Mouse (Mus musculus) heart, embryonic 12.5 days (tissue): ENCODE data around the gene Map2k5. TPM values are rescaled to one million over a fixed set of nuclear protein-coding genes. Genes with fewer than 3 reads are reported as not detected.
A peak's percentile ranks its signal among the peaks of the same experiment; 100 is the strongest.

Experiments
- ATAC-seq: fragments of 200-750 bp; cut with Nextera tagmentation; 2 replicates; pipeline ENCODE4 v1.8.0; 2017; ENCODE audit warnings: moderate TSS enrichment, moderate library complexity; ENCODE audit not compliant: insufficient number of reproducible peaks, low FRiP score
- H3K27ac ChIP-seq: fragments of 300-500 bp; sonication (generic); 2 replicates; pipeline ENCODE4 v1.5.1; 2016; ENCODE audit warnings: mild to moderate bottlenecking, moderate library complexity; ENCODE audit not compliant: poor library complexity, severe bottlenecking
- H3K27me3 ChIP-seq: fragments of 300-500 bp; sonication (generic); replicated peaks from 2 replicates; pipeline ENCODE4 v1.6.1; 2016; ENCODE audit warnings: mild to moderate bottlenecking, moderate library complexity
- H3K36me3 ChIP-seq: fragments of 300-500 bp; sonication (generic); 2 replicates; pipeline ENCODE4 v1.6.1; 2016; ENCODE audit warnings: mild to moderate bottlenecking, moderate library complexity
- H3K4me1 ChIP-seq: fragments of 300-500 bp; sonication (generic); replicated peaks from 2 replicates; pipeline ENCODE4 v1.6.1; 2016; ENCODE audit warnings: mild to moderate bottlenecking
- H3K4me2 ChIP-seq: fragments of 300-500 bp; sonication (generic); 2 replicates; pipeline ENCODE4 v1.6.1; 2016; ENCODE audit warnings: mild to moderate bottlenecking, moderate library complexity
- H3K4me3 ChIP-seq: fragments of 300-500 bp; sonication (generic); 2 replicates; pipeline ENCODE4 v1.5.1; 2016; ENCODE audit warnings: mild to moderate bottlenecking
- H3K9ac ChIP-seq: fragments of 300-500 bp; sonication (generic); 2 replicates; pipeline ENCODE4 v1.6.1; 2016; ENCODE audit warnings: mild to moderate bottlenecking, moderate library complexity
- H3K9me3 ChIP-seq: fragments of 300-500 bp; sonication (generic); replicated peaks from 2 replicates; pipeline ENCODE4 v1.6.1; 2016; ENCODE audit warnings: mild to moderate bottlenecking, moderate library complexity
- WGBS: fragments of 180-500 bp; shearing (Covaris S2); methylation state at CpG from one replicate; pipeline ENCODE4 v1.1.7; 2016; 5-methylcytosine and 5-hydroxymethylcytosine counted together
- polyA plus RNA-seq: library from polyadenylated mRNA; unstranded; fragments of >200 nt; fragmentation: Nextera tagmentation; extraction: Ambion mirVana; gene quantifications from 2 replicates; pipeline ENCODE4 v1.2.1, GENCODE M21; 2016

The Map2k5 gene
- polyA plus RNA-seq: 28.7 and 30.9 TPM in 2 replicates

- peak within 1 kb of the TSS; percentile 87 for H3K9ac ChIP-seq
- peak; percentile 93 for ATAC-seq
- H3K4me2 ChIP-seq: peak within 1 kb of the TSS; percentile 93
- peaks cover 45% of the 10 kb centered on the region for H3K4me1 ChIP-seq
- H3K27ac ChIP-seq: peak within 1 kb of the TSS; percentile 88
- WGBS: under 1% methylated on average over 58 of the region's 58 CpGs
- H3K36me3 ChIP-seq: peaks cover 8% of the 10 kb centered on the region; the same call in 1 of the 2 replicates
- no peaks in the 10 kb centered on the region for H3K27me3 ChIP-seq
- H3K9me3 ChIP-seq: no peaks in the 10 kb centered on the region
- H3K4me3 ChIP-seq: peak within 1 kb of the TSS; percentile 84
These were observed at the start of gene Map2k5 for GRCm38 (mm10) chr9:63377270-63378142. TSS of gene Map2k5 (minus strand) at chr9:63377902.

GRCm38 (mm10) chr9:63421096-63421736 is 43.5 kb upstream of the Map2k5 start:
- Histone ChIP-seq H3K4me2 (no peak overlapping the region), H3K27ac (no peak overlapping the region), H3K4me3 (no peak overlapping the region), H3K36me3 (no peaks in the 10 kb centered on the region), H3K9me3 (no peaks in the 10 kb centered on the region), H3K27me3 (no peaks in the 10 kb centered on the region), H3K4me1 (no peaks in the 10 kb centered on the region), H3K9ac (no peak overlapping the region)
- no peak for ATAC-seq
- 64% methylated on average over 9 of the region's 9 CpGs for WGBS

GRCm38 (mm10) chr9:63420396-63420795 is 42.7 kb upstream of the Map2k5 start:
- no peaks in the 10 kb centered on the region for H3K9me3 ChIP-seq
- no peaks in the 10 kb centered on the region for H3K27me3 ChIP-seq
- no peak overlapping the region for H3K27ac ChIP-seq
- H3K4me1 ChIP-seq: no peaks in the 10 kb centered on the region
- no peak for ATAC-seq
- no peaks in the 10 kb centered on the region for H3K36me3 ChIP-seq
- 60% methylated on average over 6 of the region's 6 CpGs for WGBS
- no peak overlapping the region for H3K9ac ChIP-seq
- H3K4me3 ChIP-seq: no peak overlapping the region
- H3K4me2 ChIP-seq: no peak overlapping the region

GRCm38 (mm10) chr9:63400176-63400575 is 22.5 kb upstream of the Map2k5 start:
- Histone ChIP-seq H3K27ac (no peak overlapping the region), H3K27me3 (no peaks in the 10 kb centered on the region), H3K4me2 (no peak overlapping the region), H3K4me3 (no peak overlapping the region), H3K9ac (no peak overlapping the region), H3K36me3 (no peaks in the 10 kb centered on the region), H3K9me3 (no peaks in the 10 kb centered on the region), H3K4me1 (peaks cover 12% of the 10 kb centered on the region)
- ATAC-seq: no peak
- WGBS: 80% methylated on average over 1 of the region's 1 CpGs

GRCm38 (mm10) chr9:63399463-63399815 is 21.7 kb upstream of the Map2k5 start:
- Histone ChIP-seq H3K4me3 (peak overlapping the region; percentile 78), H3K27ac (peak overlapping the region; percentile 57), H3K4me2 (peak overlapping the region; percentile 88), H3K36me3 (no peaks in the 10 kb centered on the region), H3K9ac (peak overlapping the region; percentile 83), H3K27me3 (no peaks in the 10 kb centered on the region), H3K4me1 (peaks cover 12% of the 10 kb centered on the region), H3K9me3 (no peaks in the 10 kb centered on the region)
- 4% methylated on average over 8 of the region's 8 CpGs for WGBS
- peak; percentile 63 for ATAC-seq

- no peaks in the 10 kb centered on the region for H3K27me3 ChIP-seq
- H3K4me1 ChIP-seq: peaks cover 12% of the 10 kb centered on the region
- H3K27ac ChIP-seq: peak within 1 kb of the TSS; percentile 94
- H3K9me3 ChIP-seq: no peaks in the 10 kb centered on the region
- peak; percentile 99 for ATAC-seq
- peak within 1 kb of the TSS; percentile 93 for H3K9ac ChIP-seq
- H3K4me2 ChIP-seq: peak within 1 kb of the TSS; percentile 88
- under 1% methylated on average over 65 of the region's 74 CpGs for WGBS
- H3K4me3 ChIP-seq: peak within 1 kb of the TSS; percentile 78
- H3K36me3 ChIP-seq: no peaks in the 10 kb centered on the region
These were observed 21.1 kb upstream of the Map2k5 start, which contains the start of gene 2300009A05Rik for GRCm38 (mm10) chr9:63398611-63399462. TSS of gene 2300009A05Rik (minus strand) at chr9:63399246.

- no peak for ATAC-seq
- WGBS: 66% methylated on average over 7 of the region's 7 CpGs
These were observed 17.9 kb upstream of the Map2k5 start for GRCm38 (mm10) chr9:63395612-63396011.

GRCm38 (mm10) chr9:63391307-63391706 is 13.6 kb upstream of the Map2k5 start:
- no peak overlapping the region for H3K4me2 ChIP-seq
- no peaks in the 10 kb centered on the region for H3K36me3 ChIP-seq
- no peak overlapping the region for H3K9ac ChIP-seq
- H3K9me3 ChIP-seq: no peaks in the 10 kb centered on the region
- H3K27ac ChIP-seq: no peak overlapping the region
- H3K4me3 ChIP-seq: no peak overlapping the region
- peaks cover 6% of the 10 kb centered on the region for H3K4me1 ChIP-seq
- no peak for ATAC-seq
- 65% methylated on average over 2 of the region's 2 CpGs for WGBS
- H3K27me3 ChIP-seq: no peaks in the 10 kb centered on the region

More at GRCm38 (mm10) chr9:63395612-63396011, 17.9 kb upstream of the Map2k5 start:
- Histone ChIP-seq H3K27me3 (no peaks in the 10 kb centered on the region), H3K4me3 (no peak overlapping the region), H3K4me2 (no peak overlapping the region), H3K36me3 (no peaks in the 10 kb centered on the region), H3K9ac (no peak overlapping the region), H3K27ac (no peak overlapping the region), H3K4me1 (peaks cover 12% of the 10 kb centered on the region), H3K9me3 (no peaks in the 10 kb centered on the region)

GRCm38 (mm10) chr9:63382761-63383160 is 5.1 kb upstream of the Map2k5 start:
- no peak overlapping the region for H3K27ac ChIP-seq

GRCm38 (mm10) chr9:63380326-63380725 is 2.6 kb upstream of the Map2k5 start:
- WGBS: 81% methylated on average over 3 of the region's 3 CpGs
- no peak for ATAC-seq

More at GRCm38 (mm10) chr9:63382761-63383160, 5.1 kb upstream of the Map2k5 start:
- no peak overlapping the region for H3K9ac ChIP-seq
- H3K4me3 ChIP-seq: no peak overlapping the region
- H3K36me3 ChIP-seq: no peaks in the 10 kb centered on the region
- peaks cover 4% of the 10 kb centered on the region; the same call in 1 of the 2 replicates for H3K4me1 ChIP-seq
- ATAC-seq: no peak
- H3K27me3 ChIP-seq: no peaks in the 10 kb centered on the region
- no peak overlapping the region for H3K4me2 ChIP-seq
- H3K9me3 ChIP-seq: no peaks in the 10 kb centered on the region
- 88% methylated on average over 4 of the region's 4 CpGs for WGBS

More at GRCm38 (mm10) chr9:63380326-63380725, 2.6 kb upstream of the Map2k5 start:
- Histone ChIP-seq H3K27ac (no peak overlapping the region), H3K4me2 (no peak overlapping the region), H3K4me3 (no peak overlapping the region), H3K4me1 (peaks cover 20% of the 10 kb centered on the region), H3K36me3 (no peaks in the 10 kb centered on the region), H3K9me3 (no peaks in the 10 kb centered on the region), H3K27me3 (no peaks in the 10 kb centered on the region), H3K9ac (no peak overlapping the region)
